Mouse (Mus musculus) lung, postnatal 0 days (tissue): ENCODE measurements at regions not wholly inside any gene's neighbourhood (a gene's known extent, or its start where the extent isn't known, plus 50 kb on each side); places are given as distances from the start of the nearest gene placed in this dataset.

Source experiments
- CTCF ChIP-seq: IDR thresholded peaks from 2 replicates; pipeline ENCODE4 v1.5.1; 2016; ENCODE audit warnings: antibody characterized with exemption, mild to moderate bottlenecking
- EP300 ChIP-seq: IDR thresholded peaks from 2 replicates; pipeline ENCODE4 v1.6.1; 2016; ENCODE audit warnings: antibody characterized with exemption, mild to moderate bottlenecking, control low read depth

DNA sequence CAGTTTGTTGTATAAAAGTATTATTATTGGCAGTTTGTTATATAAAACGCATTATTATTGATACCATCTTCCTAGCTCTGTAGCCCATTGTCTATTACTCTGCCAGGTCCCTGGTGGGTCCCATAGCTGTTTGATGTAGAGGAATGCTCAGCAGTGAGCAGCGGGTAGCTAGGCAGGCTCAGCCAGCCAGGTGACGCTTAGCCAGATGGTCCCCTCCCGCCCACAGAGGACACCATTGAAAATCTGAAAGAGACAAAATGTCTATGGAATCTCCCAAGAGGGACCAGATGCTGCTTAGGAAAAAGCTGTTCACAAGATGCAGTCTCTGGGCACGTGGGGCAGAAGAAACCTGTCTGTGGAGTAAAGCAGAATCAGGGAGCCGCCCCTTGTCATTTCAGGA, 526.5 kb upstream of the Btbd3 start:
- no peak for TF ChIP-seq CTCF
- TF ChIP-seq EP300: no peak
